Mouse (Mus musculus) liver, postnatal 0 days (tissue): ENCODE results near the gene Dlg3. TPM values are rescaled to one million over a fixed set of nuclear protein-coding genes. Genes with fewer than 3 reads are reported as not detected.

ENCODE experiments used
- ATAC-seq: fragments of 200-750 bp; cut with Nextera tagmentation; 2 replicates; pipeline ENCODE4 v1.8.0; 2017; ENCODE audit warnings: mild to moderate bottlenecking, moderate library complexity
- DNase-seq: peaks from one replicate; pipeline ENCODE4 v3.0.0-alpha.2; 2016
- H3K27ac ChIP-seq: fragments of 300-500 bp; sonication (generic); 2 replicates; pipeline ENCODE4 v1.5.1; 2014; ENCODE audit warnings: antibody characterized with exemption, moderate library complexity, mild to moderate bottlenecking, low read depth
- H3K27me3 ChIP-seq: fragments of 300-500 bp; sonication (generic); 2 replicates; pipeline ENCODE4 v1.6.1; 2014; ENCODE audit warnings: low read length, control low read depth, mixed read lengths; ENCODE audit not compliant: insufficient read depth
- H3K36me3 ChIP-seq: fragments of 300-500 bp; sonication (generic); replicated peaks from 2 replicates; pipeline ENCODE4 v1.6.1; 2014; ENCODE audit warnings: mild to moderate bottlenecking, control low read depth, low read length, moderate library complexity, mixed read lengths; ENCODE audit not compliant: insufficient read depth
- H3K4me1 ChIP-seq: fragments of 300-500 bp; sonication (generic); 2 replicates; pipeline ENCODE4 v1.6.1; 2014; ENCODE audit warnings: antibody characterized with exemption, mild to moderate bottlenecking, control low read depth; ENCODE audit not compliant: insufficient read depth
- H3K4me2 ChIP-seq: fragments of 300-500 bp; sonication (generic); 2 replicates; pipeline ENCODE4 v1.6.1; 2014; ENCODE audit warnings: low read depth, mild to moderate bottlenecking, low read length, moderate library complexity, mixed read lengths
- H3K4me3 ChIP-seq: fragments of 300-500 bp; sonication (generic); 2 replicates; pipeline ENCODE4 v1.5.1; 2014; ENCODE audit warnings: low read depth, low read length
- H3K9ac ChIP-seq: fragments of 300-500 bp; sonication (generic); replicated peaks from 2 replicates; pipeline ENCODE4 v1.6.1; 2014; ENCODE audit warnings: mild to moderate bottlenecking, moderate library complexity
- H3K9me3 ChIP-seq: fragments of 300-500 bp; sonication (generic); 2 replicates; pipeline ENCODE4 v1.6.1; 2016; ENCODE audit warnings: mild to moderate bottlenecking, control low read depth, low read length, mixed read lengths
- CTCF ChIP-seq: sonication (generic); IDR thresholded peaks from 2 replicates; pipeline ENCODE4 v1.5.1; 2016; ENCODE audit warnings: antibody characterized with exemption, low read depth
- EP300 ChIP-seq: IDR thresholded peaks from 2 replicates; pipeline ENCODE4 v1.6.1; 2016; ENCODE audit warnings: antibody characterized with exemption, low read depth, mild to moderate bottlenecking
- WGBS: fragments of 180-500 bp; shearing (Covaris S2); extraction: QIAGEN DNeasy Blood & Tissue Kit; methylation state at CpG from one replicate; pipeline ENCODE4 v1.1.7; 2014; ENCODE audit not compliant: insufficient replicate concordance; 5-methylcytosine and 5-hydroxymethylcytosine counted together
- polyA plus RNA-seq: library from polyadenylated mRNA; unstranded; fragments of >200 nt; fragmentation: Nextera tagmentation; extraction: Ambion mirVana; gene quantifications from 2 replicates; pipeline ENCODE4 v1.2.1, GENCODE M21; 2015

Gene Dlg3
- polyA plus RNA-seq, 1 experiment from 2014 or later, result 0.42 TPM

- Histone ChIP-seq H3K4me3 (peak overlapping the region; percentile 47), H3K27me3 (peaks cover 3% of the 10 kb centered on the region; the same call in 1 of the 2 replicates), H3K36me3 (no peaks in the 10 kb centered on the region), H3K9ac (peak overlapping the region; percentile 51; the same call in 1 of the 2 replicates), H3K27ac (no peak overlapping the region), H3K9me3 (no peaks in the 10 kb centered on the region), H3K4me1 (no peaks in the 10 kb centered on the region; the same call in 1 of the 2 replicates), H3K4me2 (peak overlapping the region; percentile 72)
- TF ChIP-seq EP300 (no peak), CTCF (peak; percentile 70)
- DNase-seq (peak; percentile 63), ATAC-seq (peak; percentile 35; the same call in 1 of the 2 replicates)
- WGBS, result 16% methylated on average over 20 of the region's 23 CpGs
These were observed 6.9 kb downstream of the Dlg3 start for GRCm38 (mm10) chrX:100774341-100774811.

DNA sequence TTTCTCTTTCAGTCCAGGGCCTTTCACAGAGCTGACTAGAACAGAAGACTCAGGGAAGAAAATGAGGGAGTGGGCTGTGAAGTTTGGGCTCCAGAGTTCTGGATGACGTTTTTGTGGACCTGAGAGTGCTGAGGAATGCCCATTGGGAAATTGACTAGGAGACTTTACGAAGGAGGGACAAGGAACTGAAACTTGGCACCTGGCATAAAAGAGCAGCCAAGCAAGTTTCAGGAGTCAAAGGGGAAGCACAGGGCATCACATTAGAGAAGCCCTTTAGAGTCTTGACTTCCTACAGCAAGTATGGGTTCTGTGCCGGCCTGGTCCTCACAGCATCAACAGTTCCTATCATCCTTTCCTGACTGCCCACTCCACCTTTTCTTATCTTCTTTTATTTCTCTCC is 7.9 kb downstream of the Dlg3 start:
- 80% methylated on average over 3 of the region's 3 CpGs for WGBS

DNA sequence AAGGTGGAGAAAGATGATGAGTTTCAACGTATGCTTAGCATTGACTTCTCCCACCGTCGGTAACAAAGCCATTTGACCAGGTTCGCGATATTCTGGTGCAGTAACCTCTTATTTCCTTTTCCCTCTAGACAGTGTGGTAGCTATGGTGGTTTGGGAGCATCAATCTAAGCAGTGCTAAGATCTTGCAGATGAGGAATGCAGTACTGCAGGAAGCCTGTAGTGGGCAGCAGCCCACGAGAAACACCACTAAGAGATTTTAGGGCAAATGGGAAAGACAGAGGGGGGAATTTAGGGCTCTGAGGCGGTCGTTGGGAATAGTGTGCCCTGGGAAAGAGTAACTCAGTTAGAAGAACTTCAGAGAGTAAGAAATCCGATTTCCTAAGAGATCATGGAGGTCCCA is 9.0 kb downstream of the Dlg3 start:
- Histone ChIP-seq H3K9me3 (no peaks in the 10 kb centered on the region), H3K27ac (peak overlapping the region; percentile 75), H3K4me3 (peak overlapping the region; percentile 55), H3K36me3 (no peaks in the 10 kb centered on the region), H3K4me1 (no peaks in the 10 kb centered on the region; the same call in 1 of the 2 replicates), H3K4me2 (peak overlapping the region; percentile 66), H3K9ac (no peak overlapping the region), H3K27me3 (no peaks in the 10 kb centered on the region)
- ATAC-seq, result peak; percentile 64
- peak; percentile 73 for TF ChIP-seq CTCF
- no peak for TF ChIP-seq EP300
- WGBS, result 19% methylated on average over 9 of the region's 9 CpGs
- DNase-seq, result peak; percentile 31

More for the DNA sequence above, 7.9 kb downstream of the Dlg3 start:
- Histone ChIP-seq H3K27ac (no peak overlapping the region), H3K4me2 (no peak overlapping the region), H3K4me1 (no peaks in the 10 kb centered on the region; the same call in 1 of the 2 replicates), H3K27me3 (no peaks in the 10 kb centered on the region), H3K36me3 (no peaks in the 10 kb centered on the region), H3K9me3 (no peaks in the 10 kb centered on the region), H3K4me3 (no peak overlapping the region), H3K9ac (no peak overlapping the region)
- DNase-seq (no peak), ATAC-seq (no peak)
- no peak for TF ChIP-seq CTCF
- no peak for TF ChIP-seq EP300

DNA sequence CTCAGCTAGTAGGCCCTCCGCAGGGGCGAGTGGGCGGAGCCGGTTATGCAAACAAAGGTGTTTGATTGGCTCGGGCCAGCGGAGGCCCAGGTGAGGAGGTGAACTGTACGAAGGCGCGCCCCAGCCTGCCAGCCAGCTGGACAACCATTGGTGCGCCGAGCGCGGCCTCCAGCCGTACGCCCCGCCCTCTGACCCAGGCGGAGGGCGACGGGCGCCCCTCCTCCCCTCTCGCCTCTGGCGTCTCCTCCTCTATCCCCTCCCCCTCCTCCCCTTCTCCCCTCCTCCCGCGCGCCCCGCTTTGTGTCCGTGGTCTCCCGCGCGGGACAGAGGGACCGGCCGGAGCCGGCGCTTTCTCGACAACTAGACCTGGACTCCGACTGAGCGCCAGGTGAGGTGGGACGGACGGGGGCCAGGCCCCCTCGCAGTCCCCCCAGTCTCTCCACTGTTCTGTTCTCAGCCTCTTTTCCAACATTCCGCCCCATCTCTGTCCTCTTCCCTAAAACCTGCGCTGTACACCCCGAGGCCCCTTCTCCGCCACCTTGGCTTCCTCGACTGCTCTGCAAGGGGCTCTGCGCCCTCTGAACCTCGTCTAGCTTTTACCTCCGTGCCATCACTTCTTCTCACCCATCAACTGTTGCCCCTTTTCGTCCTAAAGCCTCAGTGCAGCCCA is 9.6 kb downstream of the Dlg3 start:
- WGBS, result 13% methylated on average over 20 of the region's 49 CpGs
- Histone ChIP-seq H3K4me3 (peak overlapping the region; percentile 55), H3K9me3 (no peaks in the 10 kb centered on the region), H3K27me3 (no peaks in the 10 kb centered on the region), H3K27ac (peak overlapping the region; percentile 75), H3K36me3 (no peaks in the 10 kb centered on the region), H3K4me1 (no peaks in the 10 kb centered on the region; the same call in 1 of the 2 replicates), H3K4me2 (peak overlapping the region; percentile 66), H3K9ac (peak overlapping the region; percentile 50; the same call in 1 of the 2 replicates)
- TF ChIP-seq CTCF (no peak), EP300 (no peak)
- DNase-seq (peak; percentile 78), ATAC-seq (peak; percentile 96)

GRCm38 (mm10) chrX:100777655-100778234 is 10.2 kb downstream of the Dlg3 start:
- no peaks in the 10 kb centered on the region for H3K9me3 ChIP-seq
- no peak for TF ChIP-seq EP300
- TF ChIP-seq CTCF, result no peak
- H3K4me2 ChIP-seq, result peak overlapping the region; percentile 66
- H3K4me1 ChIP-seq, result no peaks in the 10 kb centered on the region; the same call in 1 of the 2 replicates
- H3K27ac ChIP-seq, result peak overlapping the region; percentile 61
- 27% methylated on average over 10 of the region's 10 CpGs for WGBS
- H3K4me3 ChIP-seq, result peak overlapping the region; percentile 55
- ATAC-seq, result no peak
- no peak for DNase-seq
- H3K9ac ChIP-seq, result peak overlapping the region; percentile 50; the same call in 1 of the 2 replicates
- H3K27me3 ChIP-seq, result no peaks in the 10 kb centered on the region
- H3K36me3 ChIP-seq, result no peaks in the 10 kb centered on the region

- no peaks in the 10 kb centered on the region; the same call in 1 of the 2 replicates for H3K4me1 ChIP-seq
- H3K27ac ChIP-seq, result no peak overlapping the region
- no peak overlapping the region for H3K9ac ChIP-seq
- no peaks in the 10 kb centered on the region for H3K36me3 ChIP-seq
- H3K4me2 ChIP-seq, result peak overlapping the region; percentile 66
- WGBS, result 50% methylated on average over 5 of the region's 5 CpGs
- no peak overlapping the region for H3K4me3 ChIP-seq
- no peaks in the 10 kb centered on the region for H3K27me3 ChIP-seq
- no peak for TF ChIP-seq EP300
- TF ChIP-seq CTCF, result no peak
- no peak for DNase-seq
- no peak for ATAC-seq
- no peaks in the 10 kb centered on the region for H3K9me3 ChIP-seq
These were observed 10.9 kb downstream of the Dlg3 start for GRCm38 (mm10) chrX:100778397-100778796.
